Mouse (Mus musculus): ENCODE data around the gene Smarcc2. TPM values are rescaled to one million over a fixed set of nuclear protein-coding genes. Genes with fewer than 3 reads are reported as not detected.
A peak's percentile ranks its signal among the peaks of the same experiment; 100 is the strongest.

Smarcc2 gene
- polyA plus RNA-seq, 1 experiment from 2014 or later, result 178 TPM

GRCm38 (mm10) chr10:128436376-128436775 is 22.7 kb upstream of the Smarcc2 start:
- ATAC-seq (no peak), DNase-seq (ENCODE audit: low spot score) (no peak)
- Histone ChIP-seq H3K36me3 (ENCODE audit: control insufficient read depth, insufficient read depth, low read length) (peaks cover 84% of the 10 kb centered on the region), H3K27ac (ENCODE audit: low read depth, low read length) (no peak overlapping the region), H3K4me2 (ENCODE audit: low read length) (no peak overlapping the region), H3K4me3 (ENCODE audit: low read depth, low read length) (no peak overlapping the region), H3K9me3 (replicated peaks; ENCODE audit: control insufficient read depth, low read length) (no peaks in the 10 kb centered on the region), H3K4me1 (ENCODE audit: control insufficient read depth, insufficient read depth, low read length) (no peaks in the 10 kb centered on the region), H3K9ac (ENCODE audit: low read length) (0 out of 2 replicates have a peak overlapping the region, but pooled peaks have one; percentile 8), H3K27me3 (replicated peaks; ENCODE audit: control insufficient read depth, insufficient read depth, low read length) (no peaks in the 10 kb centered on the region)
- WGBS, result 88% methylated on average over 8 of the region's 8 CpGs

- Histone ChIP-seq H3K4me1 (ENCODE audit: control insufficient read depth, insufficient read depth, low read length) (no peaks in the 10 kb centered on the region), H3K27ac (ENCODE audit: low read depth, low read length) (no peak overlapping the region), H3K4me2 (ENCODE audit: low read length) (no peak overlapping the region), H3K27me3 (replicated peaks; ENCODE audit: control insufficient read depth, insufficient read depth, low read length) (no peaks in the 10 kb centered on the region), H3K4me3 (ENCODE audit: low read depth, low read length) (no peak overlapping the region), H3K9ac (ENCODE audit: low read length) (no peak overlapping the region), H3K9me3 (replicated peaks; ENCODE audit: control insufficient read depth, low read length) (no peaks in the 10 kb centered on the region), H3K36me3 (ENCODE audit: control insufficient read depth, insufficient read depth, low read length) (peaks cover 79% of the 10 kb centered on the region)
- 86% methylated on average over 10 of the region's 10 CpGs for WGBS
- DNase-seq (ENCODE audit: low spot score), result no peak
- no peak for ATAC-seq
These were observed 20.3 kb upstream of the Smarcc2 start for GRCm38 (mm10) chr10:128438675-128439279.

GRCm38 (mm10) chr10:128440407-128440806 is 18.6 kb upstream of the Smarcc2 start:
- no peak overlapping the region for H3K4me3 ChIP-seq (ENCODE audit: low read depth, low read length)
- H3K27me3 ChIP-seq (replicated peaks; ENCODE audit: control insufficient read depth, insufficient read depth, low read length), result no peaks in the 10 kb centered on the region
- no peak overlapping the region for H3K4me2 ChIP-seq (ENCODE audit: low read length)
- H3K27ac ChIP-seq (ENCODE audit: low read depth, low read length), result no peak overlapping the region
- DNase-seq (ENCODE audit: low spot score) (peak; percentile 30), ATAC-seq (no peak)
- H3K9me3 ChIP-seq (replicated peaks; ENCODE audit: control insufficient read depth, low read length), result no peaks in the 10 kb centered on the region
- H3K9ac ChIP-seq (ENCODE audit: low read length), result no peak overlapping the region
- peaks cover 65% of the 10 kb centered on the region for H3K36me3 ChIP-seq (ENCODE audit: control insufficient read depth, insufficient read depth, low read length)
- no peaks in the 10 kb centered on the region for H3K4me1 ChIP-seq (ENCODE audit: control insufficient read depth, insufficient read depth, low read length)
- WGBS, result 69% methylated on average over 10 of the region's 10 CpGs

- no peaks in the 10 kb centered on the region for H3K4me1 ChIP-seq (ENCODE audit: control insufficient read depth, insufficient read depth, low read length)
- no peak overlapping the region for H3K9ac ChIP-seq (ENCODE audit: low read length)
- no peaks in the 10 kb centered on the region for H3K9me3 ChIP-seq (replicated peaks; ENCODE audit: control insufficient read depth, low read length)
- ATAC-seq, result no peak
- no peak overlapping the region for H3K4me3 ChIP-seq (ENCODE audit: low read depth, low read length)
- H3K36me3 ChIP-seq (ENCODE audit: control insufficient read depth, insufficient read depth, low read length), result peaks cover 54% of the 10 kb centered on the region
- no peak overlapping the region for H3K4me2 ChIP-seq (ENCODE audit: low read length)
- DNase-seq (ENCODE audit: low spot score), result no peak
- 85% methylated on average over 10 of the region's 10 CpGs for WGBS
- H3K27me3 ChIP-seq (replicated peaks; ENCODE audit: control insufficient read depth, insufficient read depth, low read length), result no peaks in the 10 kb centered on the region
- no peak overlapping the region for H3K27ac ChIP-seq (ENCODE audit: low read depth, low read length)
These were observed 17.5 kb upstream of the Smarcc2 start for GRCm38 (mm10) chr10:128441324-128442119.

GRCm38 (mm10) chr10:128442718-128443117 is 16.3 kb upstream of the Smarcc2 start:
- Histone ChIP-seq H3K9me3 (replicated peaks; ENCODE audit: control insufficient read depth, low read length) (no peaks in the 10 kb centered on the region), H3K4me2 (ENCODE audit: low read length) (no peak overlapping the region), H3K4me3 (ENCODE audit: low read depth, low read length) (no peak overlapping the region), H3K36me3 (ENCODE audit: control insufficient read depth, insufficient read depth, low read length) (peaks cover 42% of the 10 kb centered on the region), H3K27me3 (replicated peaks; ENCODE audit: control insufficient read depth, insufficient read depth, low read length) (no peaks in the 10 kb centered on the region), H3K9ac (ENCODE audit: low read length) (no peak overlapping the region), H3K4me1 (ENCODE audit: control insufficient read depth, insufficient read depth, low read length) (no peaks in the 10 kb centered on the region), H3K27ac (ENCODE audit: low read depth, low read length) (no peak overlapping the region)
- 91% methylated on average over 1 of the region's 1 CpGs for WGBS
- ATAC-seq (no peak), DNase-seq (ENCODE audit: low spot score) (no peak)

- Histone ChIP-seq H3K27ac (ENCODE audit: low read depth, low read length) (no peak overlapping the region), H3K9me3 (replicated peaks; ENCODE audit: control insufficient read depth, low read length) (no peaks in the 10 kb centered on the region), H3K4me1 (ENCODE audit: control insufficient read depth, insufficient read depth, low read length) (no peaks in the 10 kb centered on the region), H3K9ac (ENCODE audit: low read length) (no peak overlapping the region), H3K36me3 (ENCODE audit: control insufficient read depth, insufficient read depth, low read length) (peaks cover 25% of the 10 kb centered on the region), H3K4me3 (ENCODE audit: low read depth, low read length) (no peak overlapping the region), H3K4me2 (ENCODE audit: low read length) (no peak overlapping the region), H3K27me3 (replicated peaks; ENCODE audit: control insufficient read depth, insufficient read depth, low read length) (no peaks in the 10 kb centered on the region)
- DNase-seq (ENCODE audit: low spot score), result no peak
- 75% methylated on average over 6 of the region's 6 CpGs for WGBS
- ATAC-seq, result no peak
These were observed 14.7 kb upstream of the Smarcc2 start for GRCm38 (mm10) chr10:128444354-128444753.

- no peak for DNase-seq (ENCODE audit: low spot score)
- Histone ChIP-seq H3K36me3 (ENCODE audit: control insufficient read depth, insufficient read depth, low read length) (peaks cover 15% of the 10 kb centered on the region), H3K4me2 (ENCODE audit: low read length) (no peak overlapping the region), H3K4me1 (ENCODE audit: control insufficient read depth, insufficient read depth, low read length) (no peaks in the 10 kb centered on the region), H3K27me3 (replicated peaks; ENCODE audit: control insufficient read depth, insufficient read depth, low read length) (no peaks in the 10 kb centered on the region), H3K4me3 (ENCODE audit: low read depth, low read length) (no peak overlapping the region), H3K27ac (ENCODE audit: low read depth, low read length) (no peak overlapping the region), H3K9me3 (replicated peaks; ENCODE audit: control insufficient read depth, low read length) (no peaks in the 10 kb centered on the region), H3K9ac (ENCODE audit: low read length) (no peak overlapping the region)
- WGBS, result 88% methylated on average over 4 of the region's 4 CpGs
- no peak for ATAC-seq
These were observed 13.6 kb upstream of the Smarcc2 start for GRCm38 (mm10) chr10:128445407-128445806.

GRCm38 (mm10) chr10:128451014-128451413 is 8.0 kb upstream of the Smarcc2 start:
- DNase-seq (ENCODE audit: low spot score) (no peak), ATAC-seq (no peak)
- Histone ChIP-seq H3K27me3 (replicated peaks; ENCODE audit: control insufficient read depth, insufficient read depth, low read length) (no peaks in the 10 kb centered on the region), H3K9ac (ENCODE audit: low read length) (no peak overlapping the region), H3K4me1 (ENCODE audit: control insufficient read depth, insufficient read depth, low read length) (no peaks in the 10 kb centered on the region), H3K9me3 (replicated peaks; ENCODE audit: control insufficient read depth, low read length) (no peaks in the 10 kb centered on the region), H3K4me3 (ENCODE audit: low read depth, low read length) (no peak overlapping the region), H3K36me3 (ENCODE audit: control insufficient read depth, insufficient read depth, low read length) (no peaks in the 10 kb centered on the region), H3K4me2 (ENCODE audit: low read length) (no peak overlapping the region), H3K27ac (ENCODE audit: low read depth, low read length) (no peak overlapping the region)
- 76% methylated on average over 6 of the region's 6 CpGs for whole genome bisulfite sequencing

- no peak for DNase-seq (ENCODE audit: low spot score)
- Histone ChIP-seq H3K4me1 (ENCODE audit: control insufficient read depth, insufficient read depth, low read length) (no peaks in the 10 kb centered on the region), H3K36me3 (ENCODE audit: control insufficient read depth, insufficient read depth, low read length) (no peaks in the 10 kb centered on the region), H3K4me2 (ENCODE audit: low read length) (no peak overlapping the region), H3K4me3 (ENCODE audit: low read depth, low read length) (no peak overlapping the region), H3K27me3 (replicated peaks; ENCODE audit: control insufficient read depth, insufficient read depth, low read length) (no peaks in the 10 kb centered on the region), H3K9ac (ENCODE audit: low read length) (no peak overlapping the region), H3K9me3 (replicated peaks; ENCODE audit: control insufficient read depth, low read length) (no peaks in the 10 kb centered on the region), H3K27ac (ENCODE audit: low read depth, low read length) (no peak overlapping the region)
- 80% methylated on average over 3 of the region's 3 CpGs for WGBS
- ATAC-seq, result no peak
These were observed 4.6 kb upstream of the Smarcc2 start for GRCm38 (mm10) chr10:128454471-128454870.

Measured in forebrain, embryonic 14.5 days (tissue).